Mouse (Mus musculus) heart, postnatal 36 days (tissue): ENCODE results near the gene Dst. TPM values are rescaled to one million over a fixed set of nuclear protein-coding genes. Genes with fewer than 3 reads are reported as not detected.

Source experiments
- DNase-seq, 2 experiments: peaks; one replicate each; pipeline ENCODE4 v3.0.0; 2021 to 2022
- intact Hi-C: fragments of 180-260 bp; cut with DNase I; formaldehyde crosslinking; loops from one replicate; pipeline ENCODE4 v1.15.1; 2025
- total RNA-seq, 2 experiments: library from RNA; stranded (reverse); gene quantifications; 2 replicates each; pipeline ENCODE4 v1.2.3; 2021

Dst gene
- total RNA-seq, 2 experiments from 2014 or later, result 392 to 396 TPM

GRCm38 (mm10) chr1:34011821-34012271 is 103.8 kb downstream of the Dst start:
- intact Hi-C loops, result loop anchor here (2.0 kb wide), 1 partner anchor 49 kb away; no protein-coding TSS in a partner anchor
- peak; percentile 46 to 54 for DNase-seq

GRCm38 (mm10) chr1:34013490-34013889 is 105.5 kb downstream of the Dst start:
- DNase-seq, result no peak
- intact Hi-C loops, result no loop called here

- no peak for DNase-seq
- intact Hi-C loops, result loop anchor here (2.0 kb wide), 1 partner anchor 26 kb away; no protein-coding TSS in a partner anchor
Observed at GRCm38 (mm10) chr1:34016780-34017179, 108.8 kb downstream of the Dst start.

GRCm38 (mm10) chr1:34017323-34017722 is 109.3 kb downstream of the Dst start:
- DNase-seq, result no peak
- intact Hi-C loops, result loop anchor here (2.0 kb wide), 1 partner anchor 25 kb away; no protein-coding TSS in a partner anchor

GRCm38 (mm10) chr1:34020599-34020998 is 112.6 kb downstream of the Dst start:
- intact Hi-C loops, result no loop called here

GRCm38 (mm10) chr1:34021574-34021973 is 113.5 kb downstream of the Dst start:
- DNase-seq, result no peak
- intact Hi-C loops, result no loop called here

More at GRCm38 (mm10) chr1:34020599-34020998, 112.6 kb downstream of the Dst start:
- no peak for DNase-seq

- no peak for DNase-seq
- intact Hi-C loops, result no loop called here
Observed at GRCm38 (mm10) chr1:34023154-34023553, 115.1 kb downstream of the Dst start.

- DNase-seq, result no peak
- intact Hi-C loops, result no loop called here
Observed at GRCm38 (mm10) chr1:34025879-34026278, 117.9 kb downstream of the Dst start.

- intact Hi-C loops, result no loop called here
- DNase-seq, result no peak
Observed at GRCm38 (mm10) chr1:34028722-34029121, 120.7 kb downstream of the Dst start.

- DNase-seq, result no peak
- intact Hi-C loops, result no loop called here
Observed at GRCm38 (mm10) chr1:34030330-34031021, 122.5 kb downstream of the Dst start.

GRCm38 (mm10) chr1:34033052-34033451 is 125.0 kb downstream of the Dst start:
- intact Hi-C loops, result no loop called here
- no peak for DNase-seq

- intact Hi-C loops, result no loop called here
- no peak for DNase-seq
Observed at GRCm38 (mm10) chr1:34033478-34033877, 125.5 kb downstream of the Dst start.

GRCm38 (mm10) chr1:34033958-34034357 is 125.9 kb downstream of the Dst start:
- no peak for DNase-seq
- intact Hi-C loops, result loop anchor here (2.0 kb wide), 1 partner anchor 15 kb away; no protein-coding TSS in a partner anchor

GRCm38 (mm10) chr1:34036111-34036510 is 128.1 kb downstream of the Dst start:
- intact Hi-C loops, result loop anchor here (2.0 kb wide), 1 partner anchor 17 kb away; no protein-coding TSS in a partner anchor

GRCm38 (mm10) chr1:34038571-34038970 is 130.5 kb downstream of the Dst start:
- no peak for DNase-seq
- intact Hi-C loops, result no loop called here

More at GRCm38 (mm10) chr1:34036111-34036510, 128.1 kb downstream of the Dst start:
- DNase-seq, result no peak

- intact Hi-C loops, result no loop called here
- no peak for DNase-seq
Observed at GRCm38 (mm10) chr1:34040049-34040448, 132.0 kb downstream of the Dst start.

- intact Hi-C loops, result no loop called here
- no peak for DNase-seq
Observed at GRCm38 (mm10) chr1:34040901-34041721, 133.1 kb downstream of the Dst start.

- DNase-seq, result no peak
- intact Hi-C loops, result loop anchor here (2.0 kb wide), 2 partner anchors 25 to 35 kb away; no protein-coding TSS in a partner anchor
Observed at GRCm38 (mm10) chr1:34042299-34042698, 134.3 kb downstream of the Dst start.

GRCm38 (mm10) chr1:34043327-34043726 is 135.3 kb downstream of the Dst start:
- no peak for DNase-seq
- intact Hi-C loops, result loop anchor here (2.0 kb wide), 2 partner anchors 27 to 37 kb away; no protein-coding TSS in a partner anchor

GRCm38 (mm10) chr1:34043836-34044550 is 136.0 kb downstream of the Dst start:
- DNase-seq, result no peak
- intact Hi-C loops, result loop anchor here (2.0 kb wide), 2 partner anchors 27 to 37 kb away; no protein-coding TSS in a partner anchor
